Mouse (Mus musculus) adrenal gland, adult (tissue): ENCODE measurements at regions not wholly inside any gene's neighbourhood (a gene's known extent, or its start where the extent isn't known, plus 50 kb on each side); places are given as distances from the start of the nearest gene placed in this dataset.

Experiments
- DNase-seq, 2 experiments: peaks; one replicate each; pipeline ENCODE4 v3.0.0; 2022 to 2023; ENCODE audit warnings: low spot score in 1 of 2; ENCODE audit not compliant: inconsistent age in 2 of 2

DNA sequence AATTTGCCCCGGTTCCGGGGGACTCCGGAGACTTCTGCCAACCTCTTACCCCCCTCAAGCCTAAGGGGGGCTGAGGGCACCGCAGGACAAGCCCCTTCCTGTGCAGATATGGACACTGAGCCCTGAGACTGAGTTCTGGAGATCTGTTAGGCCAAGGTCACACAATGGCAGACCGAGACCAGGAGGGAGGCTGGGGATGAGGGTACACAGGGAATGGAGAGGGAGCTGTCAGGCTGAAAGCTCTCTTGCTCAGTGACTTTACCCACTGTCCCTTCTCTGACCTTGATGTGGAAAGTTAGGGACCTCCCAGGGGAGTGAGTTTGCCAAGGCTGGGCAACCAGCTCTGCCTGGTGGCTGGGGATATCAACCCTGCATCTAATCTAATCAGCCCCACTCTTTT lies 82.7 kb downstream of the Cstad start:
- peak; percentile 60 to 87 for DNase-seq

DNA sequence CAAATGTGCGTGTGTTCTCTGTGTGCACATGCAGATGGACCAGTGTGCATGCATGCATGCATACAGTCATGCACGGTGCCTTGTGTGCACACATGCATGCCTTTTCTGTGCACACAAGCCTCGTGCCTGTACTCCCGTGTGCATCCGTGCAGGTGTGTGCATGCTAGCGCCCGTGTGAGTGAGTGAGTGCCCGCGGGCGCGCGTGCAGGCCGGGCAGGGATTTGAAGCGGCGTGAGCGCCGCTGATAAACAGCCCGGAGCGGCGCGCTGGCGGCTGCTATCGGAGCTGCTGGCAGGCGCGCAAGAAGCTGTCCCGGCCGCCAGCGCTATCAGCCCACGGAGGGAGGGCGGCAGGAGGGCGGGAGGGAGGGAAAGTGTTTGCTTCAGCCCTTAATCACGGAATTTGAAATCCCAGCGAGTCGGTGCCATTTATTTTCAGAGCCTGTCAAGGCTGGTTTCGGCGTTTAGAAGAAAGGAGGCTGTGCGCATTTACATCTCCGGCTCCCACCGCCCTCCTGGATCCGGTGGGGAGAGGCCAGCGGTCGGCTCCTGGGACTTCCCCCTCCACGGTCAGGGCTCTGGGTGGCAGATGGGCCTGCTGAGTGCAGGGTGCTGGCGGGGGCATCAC lies 82.1 kb downstream of the Cstad start:
- DNase-seq: peak in 1 of 2 experiments; percentile 82

GRCm38 (mm10) chr2:30676450-30676832 lies 81.6 kb downstream of the Cstad start:
- DNase-seq: no peak

DNA sequence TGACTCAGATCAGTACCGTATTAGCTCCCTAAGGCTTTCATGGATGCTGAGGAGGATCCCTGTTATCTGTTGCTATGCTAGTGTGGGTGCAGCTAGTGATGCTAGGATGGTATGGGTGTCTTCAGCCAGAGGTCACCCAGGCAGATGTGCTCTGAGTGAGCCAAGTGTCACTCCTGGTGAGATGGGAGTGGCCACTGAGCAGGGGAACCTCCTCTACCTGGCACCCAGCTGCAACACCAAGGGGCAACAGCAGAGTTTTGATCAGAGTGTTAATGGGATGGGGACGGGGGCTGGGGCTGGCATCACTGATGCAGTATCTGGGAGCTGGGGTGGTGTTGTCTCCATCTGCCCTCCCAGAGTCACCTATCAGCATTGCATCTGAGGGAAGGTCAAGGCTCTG lies 81.0 kb downstream of the Cstad start:
- DNase-seq: no peak

DNA sequence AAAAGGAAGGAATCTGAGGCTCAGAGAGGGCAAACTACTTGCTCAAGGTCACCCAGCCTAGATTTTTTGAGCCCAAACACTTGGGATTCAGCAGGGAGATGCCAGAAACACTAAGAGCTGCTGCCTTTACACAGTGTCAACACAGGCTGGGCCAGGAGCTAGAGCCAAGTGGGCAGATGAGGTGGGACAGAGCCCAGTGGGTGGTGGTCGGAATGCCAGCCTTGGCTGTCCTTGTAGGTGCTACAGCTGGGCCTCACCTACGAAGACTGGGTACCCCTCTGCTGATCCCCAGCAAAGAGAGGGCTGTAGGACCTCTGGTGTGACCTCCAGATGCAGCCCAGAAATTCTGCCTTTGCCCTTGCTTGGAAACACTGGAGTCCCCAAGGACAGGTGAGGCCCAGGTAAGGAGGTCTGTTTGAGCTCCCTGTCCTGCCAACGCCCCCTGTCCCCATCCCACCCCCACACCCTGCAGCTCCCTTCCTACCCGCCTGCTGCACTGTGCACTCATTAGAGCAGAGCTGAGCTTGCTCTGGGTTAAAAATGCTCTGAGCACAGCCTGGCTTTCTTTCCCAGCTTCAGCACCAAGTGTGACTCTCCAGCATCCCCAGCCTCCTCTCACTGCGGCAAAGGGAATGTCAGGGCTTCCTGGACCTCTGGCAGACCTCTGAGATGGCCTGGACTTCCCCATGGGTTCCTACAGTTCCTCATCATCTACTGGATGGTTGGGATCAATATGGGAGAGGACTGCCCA lies 76.2 kb downstream of the Cstad start:
- no peak for DNase-seq

- DNase-seq: peak in 1 of 2 experiments; percentile 51
Measured at GRCm38 (mm10) chr2:30667468-30667867, 72.6 kb downstream of the Cstad start.

- DNase-seq: no peak
Measured at GRCm38 (mm10) chr2:30661147-30661546, 66.3 kb downstream of the Cstad start.

- DNase-seq: peak; percentile 46 to 62
Measured at GRCm38 (mm10) chr2:30660613-30660991, 65.8 kb downstream of the Cstad start.

DNA sequence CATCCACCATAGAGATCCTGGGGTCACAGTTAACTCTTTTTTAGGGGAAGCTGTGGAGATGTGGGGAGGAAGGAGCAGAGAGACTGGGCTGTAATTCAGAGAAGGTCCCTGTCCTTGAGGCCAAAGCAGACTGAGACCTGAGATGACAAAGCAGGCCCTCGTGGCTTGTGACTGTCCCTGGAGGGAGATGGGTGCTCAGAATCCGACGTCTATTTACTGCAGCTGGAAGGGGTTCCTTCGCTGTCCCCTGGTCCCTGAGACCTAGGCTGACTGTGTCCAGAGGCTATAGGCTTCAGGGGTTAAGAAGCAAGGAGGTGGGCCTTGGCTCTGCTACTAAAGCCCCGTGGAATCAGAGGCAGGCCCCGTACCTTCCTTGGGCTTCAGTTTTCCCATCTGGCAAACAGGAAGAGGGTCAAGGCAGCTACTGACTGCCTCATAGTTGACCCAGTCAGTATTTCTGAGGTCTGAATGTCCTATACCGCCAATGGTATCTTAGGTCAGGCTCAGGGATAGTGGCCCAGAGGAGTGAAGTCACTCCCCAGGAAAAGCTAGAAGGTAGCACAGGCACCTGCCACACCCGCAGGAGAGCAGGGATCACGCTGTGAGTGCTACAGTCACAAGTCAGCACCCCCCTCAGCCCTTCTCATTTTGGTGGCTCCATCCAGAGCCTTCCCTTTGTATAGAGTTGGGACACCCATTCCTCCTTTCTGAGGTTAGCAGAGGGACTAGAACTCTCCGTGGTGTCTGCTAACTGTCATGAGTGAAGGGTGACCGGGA lies 65.2 kb downstream of the Cstad start:
- DNase-seq: peak; percentile 57 to 76

GRCm38 (mm10) chr2:30658844-30659555 lies 64.2 kb downstream of the Cstad start:
- DNase-seq: peak; percentile 83 to 90
